Mouse (Mus musculus) spleen, adult 2 months (tissue): Measurements from ENCODE around the gene Maml3.

ENCODE experiments used
- CTCF ChIP-seq: fragments of 200-500 bp; IDR thresholded peaks from 2 replicates; pipeline ENCODE4 v1.5.1; 2011; ENCODE audit warnings: mild to moderate bottlenecking, inconsistent platforms; ENCODE audit not compliant: insufficient read depth, insufficient read length, insufficient replicate concordance; ENCODE audit errors: extremely low read depth
- POLR2A ChIP-seq: fragments of 200-500 bp; IDR thresholded peaks from 2 replicates; pipeline ENCODE4 v1.6.1; 2011; ENCODE audit warnings: low read depth, low read length, inconsistent platforms

GRCm38 (mm10) chr3:51788591-51789339, 316.1 kb downstream of the Maml3 start:
- TF ChIP-seq CTCF (no peak), POLR2A (no peak)
